Mouse (Mus musculus) hindbrain, postnatal 0 days (tissue): Measurements from ENCODE around the gene Agap3. TPM values are rescaled to one million over a fixed set of nuclear protein-coding genes. Genes with fewer than 3 reads are reported as not detected.

Experiments
- ATAC-seq: fragments of 200-750 bp; cut with Nextera tagmentation; 2 replicates; pipeline ENCODE4 v1.8.0; 2017; ENCODE audit warnings: mild to moderate bottlenecking, moderate TSS enrichment, moderate library complexity
- DNase-seq: peaks from one replicate; pipeline ENCODE4 v3.0.0-alpha.2; 2015; ENCODE audit warnings: low spot score
- H3K27ac ChIP-seq: fragments of 300-500 bp; sonication (generic); 2 replicates; pipeline ENCODE4 v1.5.1; 2014; ENCODE audit warnings: mild to moderate bottlenecking
- H3K27me3 ChIP-seq: fragments of 300-500 bp; sonication (generic); 2 replicates; pipeline ENCODE4 v1.6.1; 2014; ENCODE audit warnings: low read length, mixed read lengths; ENCODE audit not compliant: insufficient read depth
- H3K36me3 ChIP-seq: fragments of 300-500 bp; sonication (generic); 2 replicates; pipeline ENCODE4 v1.6.1; 2014; ENCODE audit warnings: low read length, mixed read lengths; ENCODE audit not compliant: insufficient read depth
- H3K4me1 ChIP-seq: fragments of 300-500 bp; sonication (generic); 2 replicates; pipeline ENCODE4 v1.6.1; 2014; ENCODE audit warnings: antibody characterized with exemption, low read length, mixed read lengths; ENCODE audit not compliant: insufficient read depth
- H3K4me2 ChIP-seq: fragments of 300-500 bp; sonication (generic); 2 replicates; pipeline ENCODE4 v1.6.1; 2014; ENCODE audit warnings: low read depth, mild to moderate bottlenecking, low read length, moderate library complexity, mixed read lengths
- H3K4me3 ChIP-seq: fragments of 300-500 bp; sonication (generic); 2 replicates; pipeline ENCODE4 v1.5.1; 2014; ENCODE audit warnings: low read length
- H3K9ac ChIP-seq: fragments of 300-500 bp; sonication (generic); replicated peaks from 2 replicates; pipeline ENCODE4 v1.6.1; 2014; ENCODE audit warnings: mild to moderate bottlenecking, low read length, moderate library complexity, mixed read lengths
- H3K9me3 ChIP-seq: fragments of 300-500 bp; sonication (generic); 2 replicates; pipeline ENCODE4 v1.6.1; 2016; ENCODE audit warnings: low read length, mixed read lengths
- CTCF ChIP-seq: IDR thresholded peaks from 2 replicates; pipeline ENCODE4 v1.5.1; 2016; ENCODE audit warnings: antibody characterized with exemption, control low read depth, low read depth
- WGBS: fragments of 180-500 bp; shearing (Covaris S2); extraction: QIAGEN DNeasy Blood & Tissue Kit; methylation state at CpG from one replicate; pipeline ENCODE4 v1.1.7; 2014; 5-methylcytosine and 5-hydroxymethylcytosine counted together
- polyA plus RNA-seq: library from polyadenylated mRNA; unstranded; fragments of >200 nt; fragmentation: Nextera tagmentation; extraction: Ambion mirVana; gene quantifications from 2 replicates; pipeline ENCODE4 v1.2.1, GENCODE M21; 2015
- total RNA-seq: library from RNA; depleted of rRNA; stranded (reverse); fragments of >200 nt; gene quantifications from 2 replicates; pipeline ENCODE4 v1.2.3, GENCODE M21; 2014

The Agap3 gene
- total and polyA plus RNA-seq, 2 experiments from 2014 or later = 121 to 287 TPM

DNA sequence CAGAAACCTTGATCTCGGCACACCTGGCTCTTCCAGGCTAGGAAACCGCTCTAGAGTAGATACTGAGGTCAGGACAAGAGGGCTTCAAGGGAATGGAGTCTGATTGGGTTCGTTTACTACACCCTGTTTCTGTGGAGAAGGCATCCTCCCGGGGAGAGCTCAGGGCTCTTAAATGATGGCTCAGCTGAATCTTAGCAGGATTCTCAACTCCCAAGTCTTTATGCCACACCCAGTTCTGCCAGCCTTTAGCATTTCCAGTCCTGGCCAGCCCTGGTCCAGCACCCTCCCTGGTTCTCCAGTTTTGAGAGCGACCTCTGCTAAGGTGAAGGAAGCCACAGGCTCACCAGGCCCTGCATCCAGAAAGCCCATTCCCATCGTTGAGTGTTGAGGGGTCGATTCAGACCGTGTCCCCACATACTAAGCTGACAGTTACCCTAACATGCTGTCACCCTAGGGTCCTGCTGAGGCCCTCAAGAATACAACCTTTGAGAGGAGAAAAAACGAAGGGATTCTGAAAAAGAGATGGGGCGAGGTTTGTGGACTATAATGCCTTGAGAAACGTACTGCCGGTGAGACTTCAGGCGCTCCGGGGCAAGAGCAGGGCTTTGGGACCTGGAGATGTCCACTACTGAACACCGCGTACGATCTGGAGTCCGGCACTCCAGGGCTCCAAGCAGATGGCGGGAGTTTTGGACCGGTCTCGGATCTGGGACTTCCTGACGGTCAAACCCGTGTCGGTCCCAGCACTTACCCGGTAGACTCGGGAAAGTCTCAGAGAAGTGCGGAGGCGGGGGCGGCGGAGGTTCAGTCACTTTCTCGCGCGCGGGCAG, 73.6 kb downstream of the Agap3 start:
- H3K36me3 ChIP-seq = no peaks in the 10 kb centered on the region
- peak overlapping the region; percentile 46 for H3K4me3 ChIP-seq
- no peaks in the 10 kb centered on the region for H3K9me3 ChIP-seq
- peaks cover 36% of the 10 kb centered on the region for H3K27me3 ChIP-seq
- no peak overlapping the region for H3K27ac ChIP-seq
- DNase-seq = no peak
- no peak for TF ChIP-seq CTCF
- peaks cover 10% of the 10 kb centered on the region; the same call in 1 of the 2 replicates for H3K4me1 ChIP-seq
- peak overlapping the region; percentile 88 for H3K4me2 ChIP-seq
- 4% methylated on average over 28 of the region's 34 CpGs for WGBS
- no peak overlapping the region for H3K9ac ChIP-seq
- ATAC-seq = no peak

DNA sequence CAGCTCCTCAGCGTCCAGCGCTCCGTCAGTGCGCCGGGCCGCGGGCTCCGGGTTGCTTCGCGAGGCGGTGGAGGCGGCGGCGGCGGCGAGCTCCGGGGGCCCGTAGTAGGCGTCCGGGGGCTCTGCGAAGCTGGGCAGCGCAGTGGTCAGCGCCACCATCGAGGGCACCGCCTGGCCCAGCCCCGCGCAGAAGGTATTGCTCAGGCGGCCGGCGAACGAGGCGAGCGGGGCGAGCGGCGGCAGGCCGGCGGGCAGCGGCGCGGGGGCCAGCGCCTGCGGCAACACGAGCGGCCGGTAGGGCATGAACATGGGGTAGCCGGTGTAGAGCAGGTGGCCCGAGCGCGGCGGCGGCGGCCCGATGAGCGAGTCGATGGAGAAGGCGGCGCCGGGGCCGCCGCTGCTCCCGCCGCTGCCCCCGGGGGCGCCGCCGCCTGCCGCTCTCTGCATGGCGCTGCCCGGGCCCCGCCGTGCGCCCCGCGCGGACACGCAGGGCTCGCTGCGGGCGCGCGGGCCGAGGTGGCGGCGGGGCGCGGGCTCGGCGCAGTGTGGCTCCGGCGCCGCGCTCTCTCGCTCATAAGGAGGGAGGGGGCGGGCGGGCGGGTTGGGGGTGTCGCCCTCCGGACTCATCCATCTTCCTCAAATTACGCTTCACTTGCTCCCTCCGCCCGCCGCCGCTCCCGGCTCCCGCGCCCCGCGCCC, 74.4 kb downstream of the Agap3 start:
- ATAC-seq (peak; percentile 46; the same call in 1 of the 2 replicates), DNase-seq (peak; percentile 24)
- peaks cover 10% of the 10 kb centered on the region; the same call in 1 of the 2 replicates for H3K4me1 ChIP-seq
- no peak overlapping the region for H3K27ac ChIP-seq
- peaks cover 36% of the 10 kb centered on the region for H3K27me3 ChIP-seq
- WGBS = 1% methylated on average over 51 of the region's 109 CpGs
- H3K4me2 ChIP-seq = peak overlapping the region; percentile 88
- H3K9ac ChIP-seq = peak overlapping the region; percentile 45; the same call in 1 of the 2 replicates
- H3K4me3 ChIP-seq = peak overlapping the region; percentile 46
- no peak for TF ChIP-seq CTCF
- no peaks in the 10 kb centered on the region for H3K9me3 ChIP-seq
- no peaks in the 10 kb centered on the region for H3K36me3 ChIP-seq

DNA sequence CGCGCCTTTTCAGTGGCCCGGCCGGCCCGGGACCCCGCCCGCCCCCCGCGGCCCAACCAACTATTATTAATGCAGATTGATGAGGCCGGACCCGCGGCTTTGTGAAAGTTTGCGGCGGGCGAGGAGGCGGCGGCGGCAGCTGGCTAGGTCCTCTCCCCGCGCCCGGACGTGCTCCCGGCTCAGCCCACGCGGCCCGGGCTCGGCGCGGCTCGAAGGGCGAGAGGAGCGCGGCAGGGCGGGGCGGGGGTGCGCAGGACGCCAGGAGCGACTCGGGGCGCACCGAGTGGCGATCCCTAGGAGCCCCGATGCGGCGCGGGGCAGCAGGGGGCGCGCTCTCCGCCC, 74.9 kb downstream of the Agap3 start, which contains the start of gene Gbx1:
Gene Gbx1, minus strand, starts transcription at position 314 of the 342 bp plus-strand sequence.
- DNase-seq (no peak), ATAC-seq (no peak)
- no peak for TF ChIP-seq CTCF
- H3K27ac ChIP-seq = no peak within 1 kb of the TSS
- peaks cover 36% of the 10 kb centered on the region for H3K27me3 ChIP-seq
- WGBS = under 1% methylated on average over 40 of the region's 49 CpGs
- no peaks in the 10 kb centered on the region for H3K9me3 ChIP-seq
- H3K4me1 ChIP-seq = peaks cover 10% of the 10 kb centered on the region; the same call in 1 of the 2 replicates
- H3K4me2 ChIP-seq = peak within 1 kb of the TSS; percentile 88
- peak within 1 kb of the TSS; percentile 46 for H3K4me3 ChIP-seq
- H3K36me3 ChIP-seq = no peaks in the 10 kb centered on the region
- peak within 1 kb of the TSS; percentile 45; the same call in 1 of the 2 replicates for H3K9ac ChIP-seq

GRCm38 (mm10) chr5:24527780-24528179, 75.8 kb downstream of the Agap3 start:
- Histone ChIP-seq H3K9me3 (no peaks in the 10 kb centered on the region), H3K9ac (no peak overlapping the region), H3K36me3 (no peaks in the 10 kb centered on the region), H3K4me2 (no peak overlapping the region), H3K4me3 (no peak overlapping the region), H3K4me1 (peaks cover 10% of the 10 kb centered on the region; the same call in 1 of the 2 replicates), H3K27me3 (peaks cover 36% of the 10 kb centered on the region), H3K27ac (no peak overlapping the region)
- no peak for TF ChIP-seq CTCF
- ATAC-seq = no peak
- WGBS = 15% methylated on average over 6 of the region's 6 CpGs
- DNase-seq = no peak

DNA sequence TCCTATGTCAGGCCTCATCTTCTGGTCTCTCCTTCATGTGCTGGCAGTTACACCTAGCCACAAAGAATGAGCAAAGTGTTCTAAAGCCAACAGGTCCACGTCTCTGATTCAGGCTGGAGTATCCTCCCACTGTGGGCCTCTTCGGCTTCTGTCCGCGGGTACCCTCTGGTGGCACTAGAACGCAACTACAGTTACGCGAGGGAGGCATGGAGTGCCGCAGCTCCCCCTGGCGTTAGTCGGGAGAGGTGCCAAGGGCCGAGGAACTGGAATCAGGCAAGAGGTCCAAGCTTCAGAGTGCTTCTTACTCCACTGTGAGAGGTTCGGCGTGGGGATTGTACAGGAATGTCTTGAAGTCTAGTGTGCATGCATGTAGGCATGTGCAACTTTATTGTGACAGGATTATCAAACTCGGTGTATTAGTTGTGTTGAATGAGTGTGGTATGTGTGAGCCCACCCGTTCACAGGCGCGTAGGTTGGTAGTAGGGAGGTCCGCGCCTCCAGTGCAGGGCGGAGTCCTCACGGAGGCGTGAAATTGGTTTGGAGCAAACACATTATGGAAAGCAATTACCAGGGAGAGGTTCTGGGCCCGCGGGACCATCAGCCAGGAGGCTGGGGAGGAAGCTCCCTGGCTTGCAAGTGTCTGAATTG, 78.2 kb downstream of the Agap3 start:
- Histone ChIP-seq H3K27me3 (peaks cover 27% of the 10 kb centered on the region), H3K9ac (no peak overlapping the region), H3K27ac (no peak overlapping the region), H3K4me1 (peaks cover 10% of the 10 kb centered on the region; the same call in 1 of the 2 replicates), H3K4me3 (no peak overlapping the region), H3K9me3 (no peaks in the 10 kb centered on the region), H3K4me2 (no peak overlapping the region), H3K36me3 (no peaks in the 10 kb centered on the region)
- 15% methylated on average over 24 of the region's 24 CpGs for WGBS
- TF ChIP-seq CTCF = peak; percentile 100
- peak; percentile 94 for DNase-seq
- peak; percentile 77 for ATAC-seq

- H3K27ac ChIP-seq = no peak overlapping the region
- H3K9me3 ChIP-seq = no peaks in the 10 kb centered on the region
- ATAC-seq (no peak), DNase-seq (no peak)
- no peak overlapping the region for H3K4me2 ChIP-seq
- H3K4me1 ChIP-seq = no peaks in the 10 kb centered on the region
- no peaks in the 10 kb centered on the region for H3K36me3 ChIP-seq
- no peak overlapping the region for H3K9ac ChIP-seq
- H3K4me3 ChIP-seq = no peak overlapping the region
- TF ChIP-seq CTCF = no peak
- H3K27me3 ChIP-seq = peaks cover 18% of the 10 kb centered on the region
- WGBS = 53% methylated on average over 11 of the region's 11 CpGs
These were observed 81.4 kb downstream of the Agap3 start for GRCm38 (mm10) chr5:24533391-24533790.
